Mouse (Mus musculus) liver, embryonic 14.5 days (tissue): Measurements from ENCODE around the gene Gm14214.

ENCODE experiments used
- CTCF ChIP-seq: IDR thresholded peaks from 2 replicates; pipeline ENCODE4 v1.5.1; 2016; ENCODE audit warnings: antibody characterized with exemption, low read depth, control low read depth
- EP300 ChIP-seq: IDR thresholded peaks from 2 replicates; pipeline ENCODE4 v1.6.1; 2016; ENCODE audit warnings: antibody characterized with exemption, low read depth

DNA sequence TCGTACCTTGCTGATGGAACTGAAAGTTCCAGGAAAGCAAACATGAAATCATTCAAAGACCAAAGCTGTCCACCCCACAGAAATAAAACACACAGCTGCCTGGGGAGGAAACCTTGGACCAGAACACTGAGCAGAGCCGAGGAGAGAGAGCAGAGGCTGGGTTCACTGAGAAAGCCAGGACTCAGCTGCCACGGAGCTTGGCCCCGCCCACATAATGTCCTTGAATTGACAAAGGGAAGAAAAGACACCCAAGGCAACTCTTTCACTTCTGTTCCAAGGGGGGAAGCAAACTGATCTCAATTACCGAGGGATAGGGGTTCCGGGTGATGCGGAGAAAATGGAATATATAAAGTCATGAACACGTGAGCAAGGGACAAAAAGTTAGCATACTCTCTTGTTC, 17.9 kb downstream of the Gm14214 start:
- no peak for TF ChIP-seq EP300
- no peak for TF ChIP-seq CTCF
